Mouse (Mus musculus): ENCODE data around the gene Acsl1. TPM values are rescaled to one million over a fixed set of nuclear protein-coding genes. Genes with fewer than 3 reads are reported as not detected.
"Not testable (repeated sequence)": the region's sequence is repeated elsewhere in the genome, so short reads cannot be mapped to it uniquely, and the experiment has no call there.

Acsl1 gene
- polyA plus RNA-seq, 1 experiment from 2014 or later = 24.8 TPM

DNA sequence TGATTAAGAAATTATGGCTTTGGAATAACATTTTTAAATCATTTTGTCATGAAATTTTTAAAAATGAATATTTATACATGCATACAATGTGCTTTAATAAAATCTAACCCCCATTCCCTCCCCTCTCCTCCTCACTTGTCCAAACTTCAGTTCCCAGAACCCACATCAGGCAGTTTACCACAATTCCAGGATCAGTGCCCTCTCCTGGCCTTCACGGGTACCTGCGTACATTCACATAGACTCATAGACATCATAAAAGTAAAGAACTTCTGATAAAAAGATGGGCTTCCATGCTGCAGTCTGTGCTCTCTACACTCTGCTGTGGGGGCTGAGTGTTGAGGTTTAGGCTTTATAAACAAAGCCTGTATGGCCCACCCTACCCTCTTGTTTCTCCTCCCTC, 98.1 kb downstream of the Acsl1 start:
- Histone ChIP-seq H3K4me1 (replicated peaks; ENCODE audit: control insufficient read depth, insufficient read depth, low read length) (0 out of 2 replicates have a peak, but pooled peaks cover 4% of the 10 kb centered on the region), H3K36me3 (ENCODE audit: control insufficient read depth, insufficient read depth, low read length) (peaks cover 26% of the 10 kb centered on the region), H3K9me3 (ENCODE audit: control insufficient read depth, low read length) (no peaks in the 10 kb centered on the region), H3K27ac (ENCODE audit: low read depth) (no peak overlapping the region), H3K4me2 (ENCODE audit: low read length) (no peak overlapping the region), H3K9ac (ENCODE audit: low read length) (no peak overlapping the region), H3K27me3 (replicated peaks; ENCODE audit: control insufficient read depth, insufficient read depth, low read length) (no peaks in the 10 kb centered on the region), H3K4me3 (ENCODE audit: low read depth, low read length) (no peak overlapping the region)
- no peak for ATAC-seq (replicated peaks; ENCODE audit: low FRiP score, low TSS enrichment, low read depth)
- WGBS = 79% methylated on average over 2 of the region's 2 CpGs
- no peak for DNase-seq (ENCODE audit: low spot score)

DNA sequence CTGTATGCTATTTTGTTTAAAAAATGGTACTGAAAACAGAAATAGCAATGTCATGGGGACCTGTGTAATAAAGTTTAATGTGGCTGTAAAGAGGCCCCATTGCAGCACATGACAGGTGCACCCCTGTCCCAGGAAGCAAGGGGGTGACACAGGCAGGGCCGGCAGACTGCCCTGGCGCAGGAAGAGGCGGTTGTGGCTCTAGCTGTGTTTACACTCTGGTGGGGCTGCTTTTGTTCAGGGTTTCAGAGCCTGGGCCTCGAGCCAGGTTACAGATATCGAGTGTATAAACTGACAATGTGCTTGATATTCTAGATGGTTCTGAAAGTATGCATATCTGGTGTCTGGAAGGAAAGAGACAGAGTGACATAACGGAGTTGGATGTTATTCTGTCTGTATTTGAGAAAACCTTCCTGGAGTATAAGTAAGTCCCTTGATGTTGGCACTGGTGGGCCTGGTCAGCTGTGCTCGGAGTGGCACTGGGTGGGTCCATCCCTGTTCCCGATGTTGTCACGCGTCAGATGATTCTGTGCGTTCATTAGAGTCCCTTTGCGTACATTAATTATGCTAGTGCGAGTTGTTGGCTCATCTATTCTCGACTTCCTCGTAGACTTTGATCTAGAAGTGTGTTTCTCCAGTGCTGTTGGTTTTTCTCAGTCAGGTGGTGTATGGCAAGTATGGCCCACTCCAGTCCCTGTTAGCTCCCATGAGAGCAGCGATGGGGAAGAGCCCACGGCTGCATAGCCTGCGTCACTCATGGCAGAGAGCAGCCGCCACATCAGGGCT, 99.0 kb downstream of the Acsl1 start:
- 0 out of 2 replicates have a peak, but pooled peaks cover 4% of the 10 kb centered on the region for H3K4me1 ChIP-seq (replicated peaks; ENCODE audit: control insufficient read depth, insufficient read depth, low read length)
- peaks cover 34% of the 10 kb centered on the region for H3K36me3 ChIP-seq (ENCODE audit: control insufficient read depth, insufficient read depth, low read length)
- DNase-seq (ENCODE audit: low spot score) = peak; percentile 54
- no peak overlapping the region for H3K4me3 ChIP-seq (ENCODE audit: low read depth, low read length)
- no peak overlapping the region for H3K9ac ChIP-seq (ENCODE audit: low read length)
- H3K4me2 ChIP-seq (ENCODE audit: low read length) = no peak overlapping the region
- peak; percentile 61; the same call in 1 of the 2 replicates for ATAC-seq (replicated peaks; ENCODE audit: low FRiP score, low TSS enrichment, low read depth)
- WGBS = 81% methylated on average over 19 of the region's 19 CpGs
- 0 out of 2 replicates have a peak overlapping the region, but pooled peaks have one; percentile 5 for H3K27ac ChIP-seq (ENCODE audit: low read depth)
- H3K9me3 ChIP-seq (ENCODE audit: control insufficient read depth, low read length) = no peaks in the 10 kb centered on the region
- no peaks in the 10 kb centered on the region for H3K27me3 ChIP-seq (replicated peaks; ENCODE audit: control insufficient read depth, insufficient read depth, low read length)

DNA sequence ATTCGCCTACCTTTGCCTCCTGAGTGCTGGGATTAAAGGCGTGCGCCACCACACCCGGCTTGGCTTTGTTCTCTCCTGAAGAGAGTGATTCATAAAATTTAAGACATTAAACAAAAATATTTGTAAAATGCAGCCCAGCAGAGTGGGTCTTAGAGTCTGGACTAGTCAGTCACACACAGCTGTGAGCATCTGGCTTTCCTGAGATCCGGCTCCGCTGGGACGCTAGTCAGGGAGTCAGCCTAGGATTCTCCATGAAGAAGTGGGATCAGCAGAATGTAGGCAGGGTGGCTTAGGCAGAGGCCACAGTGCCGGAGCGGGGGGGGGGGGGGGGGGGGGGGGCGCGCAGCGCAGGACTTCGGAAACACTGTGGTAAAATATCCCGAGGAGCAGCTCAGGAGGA, 99.8 kb downstream of the Acsl1 start:
- ATAC-seq (replicated peaks; ENCODE audit: low FRiP score, low TSS enrichment, low read depth) (0 out of 2 replicates have a peak, but pooled peaks have one; percentile 55), DNase-seq (ENCODE audit: low spot score) (peak; percentile 53)
- no peak overlapping the region for H3K4me3 ChIP-seq (ENCODE audit: low read depth, low read length)
- no peak overlapping the region for H3K4me2 ChIP-seq (ENCODE audit: low read length)
- H3K36me3 ChIP-seq (ENCODE audit: control insufficient read depth, insufficient read depth, low read length) = peaks cover 40% of the 10 kb centered on the region
- no peak overlapping the region for H3K27ac ChIP-seq (ENCODE audit: low read depth)
- 84% methylated on average over 9 of the region's 14 CpGs for WGBS
- no peaks in the 10 kb centered on the region for H3K9me3 ChIP-seq (ENCODE audit: control insufficient read depth, low read length)
- H3K27me3 ChIP-seq (replicated peaks; ENCODE audit: control insufficient read depth, insufficient read depth, low read length) = no peaks in the 10 kb centered on the region
- no peak overlapping the region for H3K9ac ChIP-seq (ENCODE audit: low read length)
- 0 out of 2 replicates have a peak, but pooled peaks cover 4% of the 10 kb centered on the region for H3K4me1 ChIP-seq (replicated peaks; ENCODE audit: control insufficient read depth, insufficient read depth, low read length)

DNA sequence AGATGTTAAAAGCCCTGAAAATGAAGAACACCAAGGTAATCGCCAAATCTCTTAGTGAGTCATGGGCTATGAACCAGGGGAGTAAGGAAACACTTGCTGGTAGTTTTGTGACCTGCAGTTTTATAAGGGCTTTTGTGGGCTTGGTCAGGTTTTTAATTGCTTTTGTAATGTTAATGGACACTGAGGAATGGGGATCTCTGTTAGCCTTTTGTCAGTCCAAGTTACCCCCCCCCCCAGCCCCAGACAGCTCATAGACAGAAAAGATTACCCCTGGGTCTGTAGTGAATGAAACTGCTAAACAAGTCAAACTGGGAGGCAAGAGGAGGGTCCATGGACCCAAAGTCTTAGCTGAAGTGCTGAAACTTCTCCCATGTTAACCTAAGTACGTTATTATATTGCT, 102.6 kb downstream of the Acsl1 start:
- ATAC-seq (replicated peaks; ENCODE audit: low FRiP score, low TSS enrichment, low read depth) = no peak
- peaks cover 62% of the 10 kb centered on the region for H3K36me3 ChIP-seq (ENCODE audit: control insufficient read depth, insufficient read depth, low read length)
- no peaks in the 10 kb centered on the region for H3K27me3 ChIP-seq (replicated peaks; ENCODE audit: control insufficient read depth, insufficient read depth, low read length)
- no peak overlapping the region for H3K27ac ChIP-seq (ENCODE audit: low read depth)
- H3K9me3 ChIP-seq (ENCODE audit: control insufficient read depth, low read length) = no peaks in the 10 kb centered on the region
- DNase-seq (ENCODE audit: low spot score) = no peak
- H3K4me2 ChIP-seq (ENCODE audit: low read length) = no peak overlapping the region
- H3K9ac ChIP-seq (ENCODE audit: low read length) = no peak overlapping the region
- no peak overlapping the region for H3K4me3 ChIP-seq (ENCODE audit: low read depth, low read length)
- 85% methylated on average over 2 of the region's 2 CpGs for WGBS
- H3K4me1 ChIP-seq (replicated peaks; ENCODE audit: control insufficient read depth, insufficient read depth, low read length) = 0 out of 2 replicates have a peak, but pooled peaks cover 4% of the 10 kb centered on the region

DNA sequence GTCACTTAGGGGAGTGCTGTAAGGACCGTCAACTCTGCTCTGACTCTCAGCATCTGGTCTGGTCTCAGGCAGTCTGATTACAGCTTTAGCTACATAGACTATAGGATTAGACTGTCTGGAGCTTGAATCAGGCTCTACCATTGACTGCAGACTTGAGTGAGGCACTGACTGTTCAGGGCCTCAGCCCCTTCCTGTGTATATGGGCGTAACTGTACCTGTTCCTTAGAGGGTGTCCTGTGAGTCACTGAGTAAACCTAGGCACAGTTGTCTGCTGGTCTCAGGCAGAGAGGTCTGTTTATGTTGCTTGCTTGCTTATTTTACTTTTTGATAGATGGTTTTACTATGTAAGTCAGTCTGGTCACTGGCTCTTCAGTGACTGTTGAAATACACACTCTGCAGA, 103.1 kb downstream of the Acsl1 start:
- H3K27me3 ChIP-seq (replicated peaks; ENCODE audit: control insufficient read depth, insufficient read depth, low read length) = no peaks in the 10 kb centered on the region
- no peak overlapping the region for H3K27ac ChIP-seq (ENCODE audit: low read depth)
- H3K4me2 ChIP-seq (ENCODE audit: low read length) = no peak overlapping the region
- whole genome bisulfite sequencing = 81% methylated on average over 2 of the region's 2 CpGs
- no peak overlapping the region for H3K9ac ChIP-seq (ENCODE audit: low read length)
- 0 out of 2 replicates have a peak, but pooled peaks cover 4% of the 10 kb centered on the region for H3K4me1 ChIP-seq (replicated peaks; ENCODE audit: control insufficient read depth, insufficient read depth, low read length)
- no peaks in the 10 kb centered on the region for H3K9me3 ChIP-seq (ENCODE audit: control insufficient read depth, low read length)
- DNase-seq (ENCODE audit: low spot score) (no peak), ATAC-seq (replicated peaks; ENCODE audit: low FRiP score, low TSS enrichment, low read depth) (no peak)
- H3K4me3 ChIP-seq (ENCODE audit: low read depth, low read length) = no peak overlapping the region
- peaks cover 67% of the 10 kb centered on the region for H3K36me3 ChIP-seq (ENCODE audit: control insufficient read depth, insufficient read depth, low read length)

DNA sequence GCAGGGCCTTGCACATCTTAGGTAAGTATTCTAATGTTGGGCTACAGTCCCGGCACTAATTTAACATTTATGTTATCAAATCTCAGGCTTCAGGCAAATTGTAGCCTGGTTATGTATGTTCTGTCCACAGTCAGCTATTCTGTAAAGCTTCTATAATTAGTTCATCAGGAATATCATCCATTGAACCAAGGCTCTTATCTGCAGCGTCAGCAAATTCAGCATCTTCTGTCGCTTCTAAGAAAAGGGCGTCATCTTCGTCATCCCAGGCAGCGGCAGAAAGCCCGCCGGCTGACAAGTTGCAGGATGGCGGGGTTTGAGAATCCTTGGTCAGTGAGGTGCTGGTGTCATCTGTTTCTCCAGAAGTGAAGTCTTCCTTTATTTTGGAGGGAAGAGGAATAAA, 108.0 kb downstream of the Acsl1 start:
- no peaks in the 10 kb centered on the region for H3K4me1 ChIP-seq (replicated peaks; ENCODE audit: control insufficient read depth, insufficient read depth, low read length)

DNA sequence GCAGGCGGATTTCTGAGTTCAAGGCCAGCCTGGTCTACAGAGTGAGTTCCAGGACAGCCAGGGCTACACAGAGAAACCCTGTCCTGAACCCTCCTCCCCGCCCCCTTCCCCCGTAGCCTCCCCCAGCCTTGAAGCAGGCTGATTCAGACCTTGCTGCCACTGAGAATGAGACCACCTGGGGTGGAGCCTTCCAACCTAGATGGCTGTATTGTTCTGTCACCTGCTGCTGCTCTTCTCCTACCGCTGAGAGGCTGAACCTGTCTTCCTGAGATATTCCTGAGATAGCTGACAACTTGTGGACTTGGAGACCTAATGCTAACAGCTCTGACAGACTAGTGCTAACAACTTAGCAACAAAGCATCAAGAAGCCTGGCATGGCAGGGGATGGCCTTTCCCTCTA, 113.5 kb downstream of the Acsl1 start:
- peaks cover 24% of the 10 kb centered on the region for H3K36me3 ChIP-seq (ENCODE audit: control insufficient read depth, insufficient read depth, low read length)
- not testable (repeated sequence) for H3K27ac ChIP-seq (ENCODE audit: low read depth); H3K4me1 ChIP-seq (replicated peaks; ENCODE audit: control insufficient read depth, insufficient read depth, low read length); H3K9ac ChIP-seq (ENCODE audit: low read length); H3K4me2 ChIP-seq (ENCODE audit: low read length); ATAC-seq (replicated peaks; ENCODE audit: low FRiP score, low TSS enrichment, low read depth); DNase-seq (ENCODE audit: low spot score); H3K9me3 ChIP-seq (ENCODE audit: control insufficient read depth, low read length); H3K4me3 ChIP-seq (ENCODE audit: low read depth, low read length); H3K27me3 ChIP-seq (replicated peaks; ENCODE audit: control insufficient read depth, insufficient read depth, low read length)
- WGBS = 46% methylated on average over 4 of the region's 4 CpGs

More for the DNA sequence above, 108.0 kb downstream of the Acsl1 start:
- peaks cover 72% of the 10 kb centered on the region for H3K36me3 ChIP-seq (ENCODE audit: control insufficient read depth, insufficient read depth, low read length)
- H3K4me2 ChIP-seq (ENCODE audit: low read length) = no peak overlapping the region
- no peak for DNase-seq (ENCODE audit: low spot score)
- 91% methylated on average over 9 of the region's 9 CpGs for WGBS
- no peak overlapping the region for H3K27ac ChIP-seq (ENCODE audit: low read depth)
- no peaks in the 10 kb centered on the region for H3K27me3 ChIP-seq (replicated peaks; ENCODE audit: control insufficient read depth, insufficient read depth, low read length)
- no peak overlapping the region for H3K9ac ChIP-seq (ENCODE audit: low read length)
- H3K9me3 ChIP-seq (ENCODE audit: control insufficient read depth, low read length) = no peaks in the 10 kb centered on the region
- no peak for ATAC-seq (replicated peaks; ENCODE audit: low FRiP score, low TSS enrichment, low read depth)
- H3K4me3 ChIP-seq (ENCODE audit: low read depth, low read length) = no peak overlapping the region

DNA sequence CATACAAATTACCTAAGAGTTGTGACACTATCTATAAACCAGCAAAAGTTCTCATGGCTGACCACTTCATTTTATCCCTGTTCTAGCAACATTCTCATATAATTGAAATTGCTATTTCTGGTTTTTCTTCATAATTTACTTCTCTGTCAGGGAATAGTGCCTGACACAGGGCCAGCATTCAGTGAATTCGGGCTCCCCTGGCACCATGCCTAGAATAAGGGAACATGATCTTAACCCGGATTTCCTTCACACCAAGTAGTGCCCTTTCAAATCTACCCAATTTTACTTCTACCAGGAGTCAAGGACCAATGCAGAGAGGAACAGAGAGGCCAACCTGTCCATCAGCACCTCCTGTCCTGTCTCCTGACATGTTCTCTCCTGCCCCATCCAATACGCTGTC, 114.7 kb downstream of the Acsl1 start:
- H3K9ac ChIP-seq (ENCODE audit: low read length) = no peak overlapping the region
- no peaks in the 10 kb centered on the region for H3K27me3 ChIP-seq (replicated peaks; ENCODE audit: control insufficient read depth, insufficient read depth, low read length)
- ATAC-seq (replicated peaks; ENCODE audit: low FRiP score, low TSS enrichment, low read depth) = no peak
- H3K9me3 ChIP-seq (ENCODE audit: control insufficient read depth, low read length) = no peaks in the 10 kb centered on the region
- peak; percentile 23 for DNase-seq (ENCODE audit: low spot score)
- no peak overlapping the region for H3K27ac ChIP-seq (ENCODE audit: low read depth)
- no peak overlapping the region for H3K4me3 ChIP-seq (ENCODE audit: low read depth, low read length)
- peaks cover 16% of the 10 kb centered on the region; the same call in 1 of the 2 replicates for H3K36me3 ChIP-seq (ENCODE audit: control insufficient read depth, insufficient read depth, low read length)
- H3K4me1 ChIP-seq (replicated peaks; ENCODE audit: control insufficient read depth, insufficient read depth, low read length) = no peaks in the 10 kb centered on the region
- H3K4me2 ChIP-seq (ENCODE audit: low read length) = no peak overlapping the region
- WGBS = 81% methylated on average over 3 of the region's 3 CpGs
